Comparison of ENCODE assay signal across 21 mouse cellular contexts in the genomic region with DNA sequence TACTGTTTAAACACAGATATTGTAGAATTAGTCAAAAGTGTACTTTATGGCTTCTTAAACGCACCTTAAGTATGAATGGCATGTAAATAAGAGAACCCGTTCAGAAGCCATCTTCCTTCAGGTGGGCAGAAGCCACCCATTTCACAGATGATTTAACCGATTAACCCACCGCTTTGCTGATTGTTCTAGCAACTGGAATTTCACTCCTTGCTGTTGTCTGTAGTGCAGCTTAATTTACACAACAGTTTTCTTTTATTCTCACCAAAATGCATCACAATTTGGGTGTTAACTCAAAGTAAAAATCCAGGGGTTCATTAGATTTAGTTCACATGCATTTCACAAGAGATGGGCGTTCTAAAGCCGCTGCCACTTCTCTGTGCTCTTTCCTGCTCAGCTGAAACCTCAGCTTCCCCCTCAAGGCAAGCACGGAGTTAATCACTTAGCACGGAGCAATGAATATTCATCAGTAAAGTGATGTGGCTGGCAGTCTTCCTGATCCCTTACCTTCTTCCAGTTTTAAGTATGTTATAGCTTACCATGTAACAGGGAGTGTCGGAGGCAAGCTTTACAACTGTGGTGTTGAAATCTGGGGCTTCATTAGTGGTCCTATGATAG. TPM values are rescaled to one million over a fixed set of nuclear protein-coding genes. Genes with fewer than 3 reads are reported as not detected.
DNase-seq lines count a peak whose midpoint lies in the region; ATAC-seq and TF ChIP-seq lines count a peak whose summit lies in the region.
"Had no signal": no experiment of that assay in that cellular context is flagged by ENCODE, and none has a peak within 500 bp of the region (broad histone marks: within the 10 kb centered on the region; RNA-seq: fewer than 3 reads in every experiment).

No protein-coding gene starts in this region.

- TF ChIP-seq CTCF in liver, adult 2 months (IDR thresholded peaks at IDR 0.05; ENCODE audit: low read depth, low read length) = no peak

- WGBS in forebrain, embryonic 13.5 days = 42% methylated on average over 9 of the region's 9 CpGs
- WGBS in forebrain, embryonic 11.5 days = 65% methylated on average over 9 of the region's 9 CpGs
- 80% methylated on average over 9 of the region's 9 CpGs for WGBS in liver, adult 2 months

- peak overlapping the region; percentile 10; the same call in 1 of the 2 replicates for H3K4me2 ChIP-seq in forebrain, embryonic 13.5 days
- H3K4me2 ChIP-seq in forebrain, embryonic 11.5 days (ENCODE audit: low read depth, low read length, severe bottlenecking) = no peak overlapping the region
- H3K4me2 ChIP-seq: heart, embryonic 11.5 days; hindbrain, embryonic 12.5 days; limb, embryonic 15.5 days; midbrain, embryonic 12.5 days had no signal

- peaks cover 32% of the 10 kb centered on the region for H3K36me3 ChIP-seq in forebrain, embryonic 13.5 days (ENCODE audit: poor library complexity, severe bottlenecking)
- H3K36me3 ChIP-seq in forebrain, embryonic 11.5 days (ENCODE audit: control insufficient read depth, insufficient read depth, low read length) = no peaks in the 10 kb centered on the region; the same call in 1 of the 2 replicates
- H3K36me3 ChIP-seq in liver, adult 2 months (ENCODE audit: control insufficient read depth, insufficient read depth, low read length) = peaks cover 10% of the 10 kb centered on the region

- no peak overlapping the region for H3K9ac ChIP-seq in forebrain, embryonic 13.5 days
- no peak overlapping the region for H3K9ac ChIP-seq in forebrain, embryonic 11.5 days (ENCODE audit: low read length)
- peak overlapping the region; percentile 35; the same call in 1 of the 2 replicates for H3K9ac ChIP-seq in liver, adult 2 months (ENCODE audit: low read depth, low read length)
- H3K9ac ChIP-seq: hindbrain, embryonic 12.5 days; limb, embryonic 15.5 days; liver, postnatal 0 days; midbrain, embryonic 12.5 days had no signal

- no peak for TF ChIP-seq POLR2A in liver, adult 2 months (IDR thresholded peaks at IDR 0.05; ENCODE audit: extremely low read depth, insufficient read depth, low read length)

- peak overlapping the region; percentile 40 for H3K27ac ChIP-seq in forebrain, embryonic 13.5 days
- no peak overlapping the region for H3K27ac ChIP-seq in forebrain, embryonic 11.5 days (ENCODE audit: low read depth, low read length)
- peak overlapping the region; percentile 26; the same call in 1 of the 2 replicates for H3K27ac ChIP-seq in liver, adult 2 months (replicated peaks; ENCODE audit: insufficient read depth, low read depth, low read length)
- H3K27ac ChIP-seq: gastrocnemius, adult 2 months; hindbrain, embryonic 12.5 days; kidney, postnatal 0 days; limb, embryonic 15.5 days; midbrain, embryonic 12.5 days had no signal

- H3K79me2 ChIP-seq in liver, adult 2 months (ENCODE audit: control insufficient read depth, insufficient read depth, low read length) = no peaks in the 10 kb centered on the region; the same call in 1 of the 2 replicates

- no peak for DNase-seq in forebrain, embryonic 11.5 days (ENCODE audit: low spot score)
- DNase-seq in liver, adult 2 months (ENCODE audit: extremely low read depth, low read depth, low spot score) = no peak
- DNase-seq in liver (no peak), ZHBTc4 (ENCODE audit: low read depth, low spot score) (peak; percentile 30)
- no peak for DNase-seq in spleen, postnatal 36 days (ENCODE audit: low spot score in 2 of 2)
- DNase-seq: adrenal gland, postnatal 10 days; cerebellum, adult 18-20 months; cerebellum, postnatal 36 days; gastrocnemius, adult 2 months; heart, postnatal 10 days; liver, postnatal 0 days; lung, postnatal 36 days had no signal

- no peak overlapping the region for H3K4me3 ChIP-seq in forebrain, embryonic 13.5 days
- no peak overlapping the region for H3K4me3 ChIP-seq in forebrain, embryonic 11.5 days (ENCODE audit: low read depth, low read length)
- no peak overlapping the region for H3K4me3 ChIP-seq in liver, adult 2 months (ENCODE audit: insufficient read depth, low read depth, low read length)
- H3K4me3 ChIP-seq: gastrocnemius, adult 2 months; hindbrain, embryonic 12.5 days; limb, embryonic 15.5 days; midbrain, embryonic 12.5 days had no signal

- no peaks in the 10 kb centered on the region for H3K9me3 ChIP-seq in forebrain, embryonic 13.5 days (replicated peaks)
- H3K9me3 ChIP-seq in forebrain, embryonic 11.5 days (ENCODE audit: control insufficient read depth, low read length) = no peaks in the 10 kb centered on the region
- H3K9me3 ChIP-seq: hindbrain, embryonic 12.5 days; limb, embryonic 15.5 days; midbrain, embryonic 12.5 days had no signal

- no peaks in the 10 kb centered on the region for H3K27me3 ChIP-seq in forebrain, embryonic 13.5 days
- H3K27me3 ChIP-seq in forebrain, embryonic 11.5 days (ENCODE audit: control insufficient read depth, insufficient read depth, low read length) = no peaks in the 10 kb centered on the region
- no peaks in the 10 kb centered on the region for H3K27me3 ChIP-seq in liver, adult 2 months (ENCODE audit: control insufficient read depth, insufficient read depth, low read length)
- H3K27me3 ChIP-seq: hindbrain, embryonic 12.5 days; limb, embryonic 15.5 days; midbrain, embryonic 12.5 days had no signal

- H3K4me1 ChIP-seq in forebrain, embryonic 13.5 days = peaks cover 33% of the 10 kb centered on the region
- peaks cover 6% of the 10 kb centered on the region; the same call in 1 of the 2 replicates for H3K4me1 ChIP-seq in forebrain, embryonic 11.5 days (replicated peaks; ENCODE audit: control insufficient read depth, insufficient read depth, low read length)
- peaks cover 3% of the 10 kb centered on the region; the same call in 1 of the 2 replicates for H3K4me1 ChIP-seq in liver, adult 2 months (ENCODE audit: control insufficient read depth, insufficient read depth, low read length)
- H3K4me1 ChIP-seq: limb, embryonic 15.5 days had no signal

- no peak for ATAC-seq in forebrain, embryonic 13.5 days
- no peak for ATAC-seq in forebrain, embryonic 11.5 days (replicated peaks; ENCODE audit: low FRiP score)
- ATAC-seq in megakaryocyte, adult 5-6 weeks (ENCODE audit: poor library complexity, severe bottlenecking) = peak; percentile 69
- ATAC-seq in activated CD4-positive, CD25-positive, alpha-beta regulatory T cell, adult 4 months = no peak
- ATAC-seq: inflammation-experienced regulatory T-cells, adult 6 months; liver, postnatal 0 days had no signal

RNA-seq across cellular contexts. Expression of a gene that starts 31.7 kb away (rescaled TPM):
- polyA plus RNA-seq in forebrain, embryonic 13.5 days (2015; fragmentation: Nextera tagmentation; extraction: Ambion mirVana) = 177 and 182 TPM in 2 replicates
- polyA plus RNA-seq in forebrain, embryonic 11.5 days (2014; fragmentation: Nextera tagmentation; extraction: Ambion mirVana) = 156 and 161 TPM in 2 replicates
- total RNA-seq in liver, adult 2 months (2014; rRNA removed) = 23.0 TPM in 2 replicates
- 9.1 and 10.5 TPM in 2 replicates for polyA plus RNA-seq in liver, adult 2 months (2012; rRNA removed)
- 119 and 139 TPM in 2 replicates for total RNA-seq in megakaryocyte, adult 5-6 weeks (2015)
- total RNA-seq in megakaryocyte, adult 5-6 weeks (2017) = 126 TPM in 2 replicates
- 10 to 100 TPM; 85.6 to 89.5 TPM for polyA plus RNA-seq in activated CD4-positive, CD25-positive, alpha-beta regulatory T cell, adult 4 months (2017; shearing (Covaris generic))
